Mouse (Mus musculus): Measurements from ENCODE around the gene Odaph. TPM values are rescaled to one million over a fixed set of nuclear protein-coding genes. Genes with fewer than 3 reads are reported as not detected.

The Odaph gene
- total RNA-seq, 2 experiments from 2014 or later: 0.54 TPM; not detected in 1

DNA sequence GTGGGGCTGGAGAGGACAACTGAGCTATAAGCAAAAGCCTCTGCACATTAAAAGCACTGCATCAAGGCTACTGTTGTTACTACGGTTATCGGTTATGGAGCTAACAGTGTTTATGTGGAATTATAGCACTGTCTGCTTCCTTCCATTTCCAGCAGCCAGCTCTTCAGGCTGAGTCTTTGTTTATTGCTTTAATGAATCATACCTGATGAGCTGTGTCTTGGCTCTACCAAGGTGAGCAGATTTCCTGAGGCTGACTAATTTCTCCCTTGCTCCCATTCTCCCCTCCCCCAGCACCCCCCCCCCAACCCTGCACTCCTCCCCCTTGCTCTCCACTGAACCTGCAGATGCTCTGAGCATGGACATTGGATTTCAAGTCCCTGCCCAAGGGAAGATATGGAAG, 524 bp downstream of the Odaph start:
- no peak for ATAC-seq (replicated peaks; ENCODE audit: poor library complexity)

GRCm38 (mm10) chr5:91989261-91989660, 2.0 kb downstream of the Odaph start:
- no peak for ATAC-seq (replicated peaks; ENCODE audit: poor library complexity)

- ATAC-seq (replicated peaks; ENCODE audit: poor library complexity): no peak
These were observed 4.1 kb downstream of the Odaph start for GRCm38 (mm10) chr5:91991191-91991937.

- ATAC-seq (replicated peaks; ENCODE audit: poor library complexity): no peak
These were observed 5.8 kb downstream of the Odaph start for GRCm38 (mm10) chr5:91993061-91993460.

GRCm38 (mm10) chr5:91994546-91994945, 7.3 kb downstream of the Odaph start:
- no peak for ATAC-seq (replicated peaks; ENCODE audit: poor library complexity)

DNA sequence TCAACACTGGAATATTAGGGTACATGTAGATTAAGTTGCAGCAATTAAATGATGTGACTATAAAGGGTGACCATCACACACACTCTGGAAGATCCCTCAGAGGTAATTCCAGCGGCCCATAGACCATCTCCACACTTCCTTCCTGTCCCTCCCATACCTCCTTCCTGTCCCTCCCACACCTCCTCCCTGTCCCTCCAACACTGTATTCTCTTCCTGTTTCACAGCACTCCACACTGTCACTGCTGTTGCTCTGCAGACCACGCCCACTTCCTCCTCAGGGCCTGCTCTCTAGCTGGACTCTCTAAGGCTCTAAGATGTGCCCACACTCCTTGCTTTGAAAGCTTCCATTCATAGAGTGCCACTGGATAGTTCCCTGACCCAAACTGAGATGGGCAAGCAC, 13.5 kb downstream of the Odaph start:
- peak; percentile 97 for ATAC-seq (replicated peaks; ENCODE audit: poor library complexity)

DNA sequence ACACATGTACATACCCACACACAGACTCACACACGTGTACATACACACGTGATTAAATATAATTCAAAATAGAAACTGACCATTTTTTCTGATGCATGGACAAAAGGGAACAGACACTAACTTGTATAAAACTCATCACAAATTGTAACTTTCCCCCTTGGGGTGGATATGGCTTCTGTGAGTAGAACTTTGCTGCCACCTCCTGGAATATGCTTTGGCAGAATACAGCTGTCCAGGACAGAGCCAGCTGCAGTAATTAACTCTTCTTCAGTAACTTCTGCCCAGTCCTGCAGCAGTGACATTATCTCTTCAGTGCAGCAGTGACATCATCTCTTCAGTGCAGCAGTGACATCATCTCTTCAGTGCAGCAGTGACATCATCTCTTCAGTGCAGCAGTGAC, 15.7 kb downstream of the Odaph start:
- peak; percentile 75 for ATAC-seq (replicated peaks; ENCODE audit: poor library complexity)

GRCm38 (mm10) chr5:92009827-92010226, 22.6 kb downstream of the Odaph start:
- peak; percentile 60 for ATAC-seq (replicated peaks; ENCODE audit: poor library complexity)

- no peak for ATAC-seq (replicated peaks; ENCODE audit: poor library complexity)
These were observed 24.5 kb downstream of the Odaph start for GRCm38 (mm10) chr5:92011756-92012155.

- peak; percentile 85 for ATAC-seq (replicated peaks; ENCODE audit: poor library complexity)
These were observed 32.7 kb downstream of the Odaph start for GRCm38 (mm10) chr5:92019960-92020359.

GRCm38 (mm10) chr5:92042377-92043348, 55.4 kb downstream of the Odaph start:
- peak; percentile 98 for ATAC-seq (replicated peaks; ENCODE audit: poor library complexity)

- ATAC-seq (replicated peaks; ENCODE audit: poor library complexity): no peak
These were observed 56.5 kb downstream of the Odaph start, which contains the start of gene Cdkl2 for GRCm38 (mm10) chr5:92043783-92044182. Gene Cdkl2, minus strand, starts transcription at chr5:92043883.

Other genes starting within 250 kb of the Odaph start
- 54.4 and 56.0 TPM in 2 replicates for gene Rchy1, start 24.4 kb upstream of the Odaph start, total RNA-seq (2015)
- 34.3 and 36.6 TPM in 2 replicates for gene Rchy1, start 24.4 kb upstream of the Odaph start, total RNA-seq (2017)
- 0.07 TPM in 1 of 2 replicates, not detected in the other for gene Cdkl2, start 56.4 kb downstream of the Odaph start, total RNA-seq (2015)
- 0.17 TPM in 1 of 2 replicates, not detected in the other for gene Cdkl2, start 56.4 kb downstream of the Odaph start, total RNA-seq (2017)
- 91.0 and 97.5 TPM in 2 replicates for gene G3bp2, start 96.2 kb downstream of the Odaph start, total RNA-seq (2015)
- 122 and 128 TPM in 2 replicates for gene G3bp2, start 96.2 kb downstream of the Odaph start, total RNA-seq (2017)
- gene Uso1, start 150.5 kb downstream of the Odaph start, total RNA-seq (2015): 56.2 and 56.6 TPM in 2 replicates
- 22.5 and 23.5 TPM in 2 replicates for gene Uso1, start 150.5 kb downstream of the Odaph start, total RNA-seq (2017)
- not detected in 2 replicates for gene U90926, start 227.9 kb downstream of the Odaph start, total RNA-seq (2015)
- not detected in 2 replicates for gene U90926, start 227.9 kb downstream of the Odaph start, total RNA-seq (2017)